Mouse (Mus musculus): ENCODE data around the gene Raph1.
A peak's percentile ranks its signal among the peaks of the same experiment; 100 is the strongest.

- TF ChIP-seq CTCF (IDR thresholded peaks at IDR 0.05) (peak; percentile 40), POLR2A (IDR thresholded peaks at IDR 0.05; ENCODE audit: insufficient read depth, low read depth, low read length) (peak; percentile 76)
Measured at GRCm38 (mm10) chr1:60566631-60567311, at the start of gene Raph1.
